19 mouse cellular contexts compared by ENCODE assay signal in genomic region chr10:67742824-67743223, GRCm38 (mm10).
DNase-seq lines count a peak whose midpoint lies in the region; ATAC-seq and TF ChIP-seq lines count a peak whose summit lies in the region.
"Had no signal": no experiment of that assay in that cellular context is flagged by ENCODE, and none has a peak within 500 bp of the region (broad histone marks: within the 10 kb centered on the region; RNA-seq: fewer than 3 reads in every experiment).

No protein-coding gene starts in this region.

- H3K4me1 ChIP-seq in heart, embryonic 10.5 days, result no peaks in the 10 kb centered on the region
- 0 out of 2 replicates have a peak, but pooled peaks cover 3% of the 10 kb centered on the region for H3K4me1 ChIP-seq in kidney, adult 2 months (ENCODE audit: control insufficient read depth, insufficient read depth, low read length)
- H3K4me1 ChIP-seq in lung, embryonic 14.5 days (ENCODE audit: insufficient read depth), result no peaks in the 10 kb centered on the region
- H3K4me1 ChIP-seq: forebrain, embryonic 13.5 days; hindbrain, embryonic 15.5 days; limb, embryonic 13.5 days had no signal

- H3K4me3 ChIP-seq in heart, embryonic 10.5 days, result no peak overlapping the region
- H3K4me3 ChIP-seq in kidney, adult 2 months (ENCODE audit: insufficient read depth, low read depth, low read length), result no peak overlapping the region
- no peak overlapping the region for H3K4me3 ChIP-seq in lung, embryonic 14.5 days (ENCODE audit: low read depth, low read length)
- H3K4me3 ChIP-seq in layer of hippocampus, adult 2 months, result no peak overlapping the region
- H3K4me3 ChIP-seq: forebrain, embryonic 13.5 days; hindbrain, embryonic 15.5 days; limb, embryonic 13.5 days; neural tube, embryonic 13.5 days had no signal

- H3K9ac ChIP-seq in lung, embryonic 14.5 days, result no peak overlapping the region
- H3K9ac ChIP-seq: forebrain, embryonic 13.5 days; hindbrain, embryonic 15.5 days; limb, embryonic 13.5 days; neural tube, embryonic 13.5 days had no signal

- peak overlapping the region; percentile 76; the same call in 1 of the 2 replicates for H3K27ac ChIP-seq in heart, embryonic 10.5 days
- H3K27ac ChIP-seq in kidney, adult 2 months (ENCODE audit: insufficient read depth, low read depth, low read length), result peak overlapping the region; percentile 86
- peak overlapping the region; percentile 69 for H3K27ac ChIP-seq in lung, embryonic 14.5 days (ENCODE audit: low read depth)
- no peak overlapping the region for H3K27ac ChIP-seq in layer of hippocampus, adult 2 months
- H3K27ac ChIP-seq: forebrain, embryonic 13.5 days; hindbrain, embryonic 15.5 days; limb, embryonic 13.5 days; neural tube, embryonic 13.5 days had no signal

- no peak for TF ChIP-seq POLR2A in kidney, adult 2 months (IDR thresholded peaks at IDR 0.05; ENCODE audit: low read depth, low read length)

- H3K4me2 ChIP-seq in lung, embryonic 14.5 days, result no peak overlapping the region
- H3K4me2 ChIP-seq: forebrain, embryonic 13.5 days; hindbrain, embryonic 15.5 days; limb, embryonic 13.5 days; midbrain, embryonic 11.5 days; neural tube, embryonic 13.5 days had no signal

- WGBS in heart, embryonic 10.5 days, result 78% methylated on average over 8 of the region's 8 CpGs
- WGBS in kidney, adult 2 months, result 56% methylated on average over 8 of the region's 8 CpGs
- WGBS in lung, embryonic 14.5 days, result 75% methylated on average over 8 of the region's 8 CpGs

- H3K36me3 ChIP-seq in heart, embryonic 10.5 days, result no peaks in the 10 kb centered on the region
- H3K36me3 ChIP-seq in kidney, adult 2 months (ENCODE audit: control insufficient read depth, insufficient read depth, low read length), result no peaks in the 10 kb centered on the region
- H3K36me3 ChIP-seq in lung, embryonic 14.5 days (ENCODE audit: insufficient read depth), result no peaks in the 10 kb centered on the region
- H3K36me3 ChIP-seq: hindbrain, embryonic 15.5 days; limb, embryonic 13.5 days; neural tube, embryonic 13.5 days had no signal

- H3K27me3 ChIP-seq in heart, embryonic 10.5 days (ENCODE audit: insufficient read depth, poor library complexity, severe bottlenecking), result no peaks in the 10 kb centered on the region
- H3K27me3 ChIP-seq in kidney, adult 2 months (replicated peaks; ENCODE audit: control insufficient read depth, insufficient read depth, low read length), result no peaks in the 10 kb centered on the region
- no peaks in the 10 kb centered on the region for H3K27me3 ChIP-seq in lung, embryonic 14.5 days (ENCODE audit: insufficient read depth, low read length)
- H3K27me3 ChIP-seq: forebrain, embryonic 13.5 days; hindbrain, embryonic 15.5 days; limb, embryonic 13.5 days; neural tube, embryonic 13.5 days had no signal

- no peak for DNase-seq in heart, embryonic 10.5 days (ENCODE audit: low spot score)
- no peak for DNase-seq in heart, postnatal 36 days
- DNase-seq in kidney, adult 2 months, result no peak
- no peak for DNase-seq in kidney, postnatal 10 days
- no peak for DNase-seq in lung, embryonic 14.5 days
- no peak for DNase-seq in lung, postnatal 10 days
- no peak for DNase-seq in layer of hippocampus, adult 2 months (ENCODE audit: low spot score in 2 of 2)
- DNase-seq: cerebellum, postnatal 14 days; gastrocnemius, postnatal 14 days; lung, postnatal 14 days; right cerebral cortex, postnatal 14 days; thymus, postnatal 14 days had no signal

- no peaks in the 10 kb centered on the region for H3K9me3 ChIP-seq in heart, embryonic 10.5 days
- H3K9me3 ChIP-seq in lung, embryonic 14.5 days (ENCODE audit: low read depth, low read length), result no peaks in the 10 kb centered on the region
- H3K9me3 ChIP-seq: forebrain, embryonic 13.5 days; hindbrain, embryonic 15.5 days; limb, embryonic 13.5 days; neural tube, embryonic 13.5 days had no signal

- intact Hi-C loops in heart, postnatal 36 days (cut with DNase I), result no loop called here

- TF ChIP-seq CTCF in kidney, adult 2 months (conservative IDR thresholded peaks at IDR 0.05; ENCODE audit: insufficient read depth, insufficient read length, low read depth, low read length), result no peak
- TF ChIP-seq CTCF in lung, embryonic 14.5 days (IDR thresholded peaks at IDR 0.05; ENCODE audit: low read depth), result no peak
- TF ChIP-seq CTCF in layer of hippocampus, adult 2 months (conservative IDR thresholded peaks at IDR 0.05), result no peak

- ATAC-seq in lung, embryonic 14.5 days (ENCODE audit: insufficient read depth), result no peak
- ATAC-seq in megakaryocyte progenitor cell, adult 5-6 weeks (replicated peaks; ENCODE audit: poor library complexity), result peak; percentile 70
- ATAC-seq: forebrain, embryonic 13.5 days; intestine, postnatal 0 days had no signal
